ENCODE assay signal across 8 mouse cellular contexts in genomic region chr4:59801489-59801888, GRCm38 (mm10). TPM values are rescaled to one million over a fixed set of nuclear protein-coding genes. Genes with fewer than 3 reads are reported as not detected.
DNase-seq lines count a peak whose midpoint lies in the region; ATAC-seq lines count a peak whose summit lies in the region.

TSS of gene Inip (minus strand) at chr4:59801589.

- no peak within 1 kb of the TSS for H3K27ac ChIP-seq in lung, embryonic 15.5 days
- H3K27ac ChIP-seq in embryonic facial prominence, embryonic 13.5 days: no peak within 1 kb of the TSS
- no peak within 1 kb of the TSS for H3K27ac ChIP-seq in intestine, embryonic 14.5 days (ENCODE audit: low read depth)

- no peak within 1 kb of the TSS for H3K4me2 ChIP-seq in lung, embryonic 15.5 days
- H3K4me2 ChIP-seq in embryonic facial prominence, embryonic 13.5 days: no peak within 1 kb of the TSS
- H3K4me2 ChIP-seq in intestine, embryonic 14.5 days (ENCODE audit: low read length): no peak within 1 kb of the TSS

- no peak for DNase-seq in lung, postnatal 25 days (ENCODE audit: low spot score)
- DNase-seq in intestine, embryonic 14.5 days (ENCODE audit: low spot score): no peak
- DNase-seq in right cerebral cortex, postnatal 36 days (ENCODE audit: low spot score in 2 of 2): no peak
- no peak for DNase-seq in frontal cortex, postnatal 36 days (ENCODE audit: low spot score in 2 of 2)
- DNase-seq in spleen, postnatal 4 days (ENCODE audit: low spot score in 2 of 2): no peak

- no peak within 1 kb of the TSS for H3K9ac ChIP-seq in lung, embryonic 15.5 days
- H3K9ac ChIP-seq in embryonic facial prominence, embryonic 13.5 days: no peak within 1 kb of the TSS
- no peak within 1 kb of the TSS for H3K9ac ChIP-seq in intestine, embryonic 14.5 days (ENCODE audit: low read length)

- H3K4me1 ChIP-seq in lung, embryonic 15.5 days: 0 out of 2 replicates have a peak, but pooled peaks cover 4% of the 10 kb centered on the region
- H3K4me1 ChIP-seq in embryonic facial prominence, embryonic 13.5 days: 0 out of 2 replicates have a peak, but pooled peaks cover 3% of the 10 kb centered on the region
- 0 out of 2 replicates have a peak, but pooled peaks cover 2% of the 10 kb centered on the region for H3K4me1 ChIP-seq in intestine, embryonic 14.5 days (replicated peaks; ENCODE audit: control insufficient read depth, insufficient read depth, low read length)

- no peaks in the 10 kb centered on the region for H3K27me3 ChIP-seq in lung, embryonic 15.5 days
- no peaks in the 10 kb centered on the region for H3K27me3 ChIP-seq in embryonic facial prominence, embryonic 13.5 days
- no peaks in the 10 kb centered on the region for H3K27me3 ChIP-seq in intestine, embryonic 14.5 days (replicated peaks; ENCODE audit: control insufficient read depth, insufficient read depth, low read length)

- no peaks in the 10 kb centered on the region for H3K9me3 ChIP-seq in lung, embryonic 15.5 days
- H3K9me3 ChIP-seq in embryonic facial prominence, embryonic 13.5 days: no peaks in the 10 kb centered on the region
- H3K9me3 ChIP-seq in intestine, embryonic 14.5 days (ENCODE audit: control insufficient read depth, low read length): no peaks in the 10 kb centered on the region

- ATAC-seq in lung, embryonic 15.5 days (ENCODE audit: borderline replicate concordance, extremely low read depth, low FRiP score, low TSS enrichment): no peak
- no peak for ATAC-seq in embryonic facial prominence, embryonic 13.5 days (ENCODE audit: insufficient number of reproducible peaks, insufficient read depth, low FRiP score, low TSS enrichment, low read depth)
- no peak for ATAC-seq in intestine, embryonic 14.5 days (replicated peaks; ENCODE audit: low FRiP score, low TSS enrichment, low read depth)
- no peak for ATAC-seq in megakaryocyte-erythroid progenitor cell, adult 5-6 weeks (replicated peaks; ENCODE audit: low FRiP score, low TSS enrichment, poor library complexity, severe bottlenecking)

- no peaks in the 10 kb centered on the region for H3K36me3 ChIP-seq in lung, embryonic 15.5 days
- no peaks in the 10 kb centered on the region for H3K36me3 ChIP-seq in embryonic facial prominence, embryonic 13.5 days
- no peaks in the 10 kb centered on the region for H3K36me3 ChIP-seq in intestine, embryonic 14.5 days (ENCODE audit: control insufficient read depth, insufficient read depth, low read length)

- H3K4me3 ChIP-seq in lung, embryonic 15.5 days: no peak within 1 kb of the TSS
- H3K4me3 ChIP-seq in embryonic facial prominence, embryonic 13.5 days: no peak within 1 kb of the TSS
- H3K4me3 ChIP-seq in intestine, embryonic 14.5 days (ENCODE audit: low read depth, low read length): no peak within 1 kb of the TSS

RNA-seq across cellular contexts. Expression of gene Inip, which starts in this region (rescaled TPM):
- polyA plus RNA-seq in lung, embryonic 15.5 days (2015; fragmentation: Nextera tagmentation; extraction: Ambion mirVana): 51.2 and 56.5 TPM in 2 replicates
- 66.8 and 68.0 TPM in 2 replicates for polyA plus RNA-seq in embryonic facial prominence, embryonic 13.5 days (2015; fragmentation: Nextera tagmentation; extraction: Ambion mirVana)
- 55.1 and 56.1 TPM in 2 replicates for polyA plus RNA-seq in intestine, embryonic 14.5 days (2014; fragmentation: Nextera tagmentation; extraction: Ambion mirVana)
- 44.1 and 47.2 TPM in 2 replicates for total RNA-seq in megakaryocyte-erythroid progenitor cell, adult 5-6 weeks (2014; fragmentation: Nextera tagmentation)
- total RNA-seq in megakaryocyte-erythroid progenitor cell, adult 5-6 weeks (2017): 41.4 and 52.0 TPM in 2 replicates
